Mouse (Mus musculus) fat pad, adult 2 months (tissue): ENCODE measurements around the gene Usf3.

ENCODE experiments used
- DNase-seq: peaks from one replicate; pipeline ENCODE4 v3.0.0-alpha.2; 2011; ENCODE audit warnings: low read depth, low spot score; ENCODE audit errors: extremely low read depth

Usf3 gene

DNA sequence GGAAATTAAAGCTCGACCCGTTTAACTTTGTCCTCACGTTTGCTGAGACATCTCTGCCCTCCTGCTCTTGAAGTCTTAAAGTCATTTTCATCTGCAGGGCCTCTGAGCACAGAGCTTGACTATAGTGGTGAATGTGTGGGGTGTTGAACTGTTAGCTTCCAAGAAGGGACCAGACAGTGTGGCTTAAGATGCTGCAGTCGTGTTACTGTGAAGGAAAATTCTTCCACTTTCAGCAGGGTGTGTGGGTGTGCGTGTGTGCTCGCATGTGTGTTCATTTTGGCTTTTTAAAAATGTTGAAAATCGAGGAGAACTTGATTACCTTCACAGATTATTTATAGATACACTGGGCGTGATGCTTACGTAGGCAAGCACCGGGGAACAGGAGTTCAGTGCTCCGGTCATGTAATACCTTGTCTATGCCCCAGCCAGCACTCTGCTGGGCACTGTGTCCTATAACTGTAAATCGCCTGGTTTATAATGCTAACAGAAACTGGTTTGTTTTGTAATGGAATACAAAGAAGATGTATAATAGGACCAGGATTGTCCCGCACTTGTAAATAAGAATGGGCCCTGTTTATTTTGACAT lies 53.8 kb downstream of the Usf3 start:
- DNase-seq: no peak

DNA sequence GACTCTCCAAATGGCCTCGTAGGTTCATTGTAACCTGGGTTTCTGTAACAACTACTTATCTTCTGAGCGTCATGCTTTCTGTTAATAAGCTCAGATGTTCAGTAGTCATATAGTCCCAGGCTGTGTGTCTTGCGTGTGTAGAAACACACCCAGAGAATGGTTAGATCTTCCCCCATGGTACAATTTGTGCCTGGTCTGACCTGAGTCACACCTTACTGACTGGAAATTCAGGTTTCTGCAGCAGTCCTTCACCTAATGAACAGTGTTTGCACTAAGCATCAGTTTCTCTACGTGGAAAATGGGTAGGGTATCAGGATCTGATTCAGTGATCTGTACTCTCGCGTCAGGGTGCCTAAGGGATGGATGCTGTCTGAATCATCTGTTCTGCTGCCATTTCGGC lies 60.0 kb downstream of the Usf3 start:
- DNase-seq: no peak

DNA sequence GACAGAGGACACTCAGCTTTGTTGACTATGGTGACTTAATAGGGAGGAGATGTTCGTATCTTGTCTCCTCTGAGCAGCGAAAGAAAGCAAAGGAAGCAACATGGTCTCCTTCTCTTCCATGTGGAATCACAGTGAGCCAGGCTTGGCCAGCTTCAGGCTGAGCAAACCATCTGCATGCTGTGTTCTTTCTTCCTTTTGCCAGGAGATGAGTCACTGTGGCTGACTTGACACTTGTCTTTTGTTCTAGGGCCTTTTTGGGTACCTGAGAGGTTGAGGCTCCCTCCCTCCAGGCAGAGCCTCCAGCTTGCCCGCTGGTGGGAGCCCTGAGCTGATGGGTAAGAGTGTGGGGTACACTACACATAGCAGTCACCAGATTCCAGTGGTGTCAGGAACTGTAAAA lies 64.8 kb downstream of the Usf3 start:
- no peak for DNase-seq

DNA sequence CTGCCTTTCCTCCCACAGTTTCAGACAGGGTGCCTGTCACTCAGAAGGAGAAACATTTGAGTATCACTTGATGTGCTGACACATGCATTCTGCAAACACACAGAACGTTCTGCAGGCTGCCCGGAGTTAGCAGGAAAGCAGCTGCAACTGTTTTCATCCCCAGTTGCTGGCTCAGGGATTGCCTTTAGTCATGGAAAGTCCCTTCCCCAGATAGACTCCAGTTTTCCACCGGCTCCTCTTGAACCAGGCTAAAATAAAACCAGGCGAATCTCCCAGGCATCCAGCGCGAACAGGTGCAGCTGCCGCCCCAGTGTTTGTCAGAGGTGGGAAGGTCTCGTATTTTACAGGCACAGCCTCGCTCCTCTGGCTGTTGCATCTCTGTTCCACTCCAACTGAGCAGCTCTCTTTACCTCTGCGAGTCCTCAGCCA lies 65.8 kb downstream of the Usf3 start:
- no peak for DNase-seq

DNA sequence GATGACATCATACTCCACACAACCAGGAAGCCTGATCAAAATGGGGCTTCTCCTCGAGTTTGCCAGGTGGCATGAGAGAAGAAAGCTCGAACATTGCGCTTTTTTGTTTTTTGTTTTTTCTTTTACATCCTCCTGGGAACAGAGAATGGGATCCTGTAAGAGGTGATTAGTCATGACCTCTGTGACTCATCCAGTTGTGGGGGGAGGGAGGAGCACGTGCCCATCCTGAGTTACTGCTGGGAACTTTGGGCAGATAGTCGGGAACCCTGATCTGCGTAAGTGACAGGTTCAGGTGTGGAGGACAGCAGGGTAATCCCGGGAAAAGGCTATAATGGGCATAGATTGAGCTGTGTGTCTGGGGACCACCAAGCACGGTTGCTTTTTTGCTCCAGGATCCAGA lies 67.4 kb downstream of the Usf3 start:
- DNase-seq: no peak

DNA sequence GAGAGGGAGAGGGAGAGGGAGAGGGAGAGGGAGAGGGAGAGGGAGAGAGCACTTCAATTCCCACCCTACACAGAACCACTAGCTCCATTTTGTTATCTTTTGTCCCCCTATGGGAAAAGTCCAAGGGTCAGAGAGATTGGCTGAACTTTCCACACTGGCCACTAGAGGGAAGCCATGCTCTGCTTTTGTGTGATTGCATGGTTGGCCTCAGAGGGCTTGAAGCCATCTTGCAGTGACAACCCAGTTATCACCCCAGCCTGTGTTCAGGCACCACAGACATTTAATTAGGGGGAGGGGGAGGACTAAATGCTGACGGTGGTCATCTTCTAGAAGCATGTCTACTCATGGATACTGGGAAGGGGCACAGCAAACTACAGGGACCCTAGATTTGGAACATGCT lies 69.6 kb downstream of the Usf3 start:
- no peak for DNase-seq

DNA sequence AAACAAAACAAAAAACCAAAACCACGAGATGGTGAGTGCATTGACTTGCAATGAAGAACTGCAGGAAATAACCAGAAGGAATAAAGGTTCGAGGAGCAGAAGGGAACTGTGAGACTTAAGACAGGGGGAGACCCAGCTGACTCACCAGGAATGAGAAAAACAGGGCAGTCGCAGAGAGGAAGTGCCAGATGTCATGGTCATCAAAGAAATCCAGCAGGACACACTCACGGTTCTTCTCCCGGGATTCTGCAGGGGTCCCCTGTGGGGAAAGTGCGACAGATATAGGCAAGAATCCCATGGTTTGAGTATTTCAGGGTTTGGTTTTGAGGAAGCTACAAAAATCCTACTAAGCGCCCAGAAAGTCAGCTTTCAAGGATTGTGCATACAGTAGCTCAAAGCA lies 70.3 kb downstream of the Usf3 start:
- DNase-seq: no peak

DNA sequence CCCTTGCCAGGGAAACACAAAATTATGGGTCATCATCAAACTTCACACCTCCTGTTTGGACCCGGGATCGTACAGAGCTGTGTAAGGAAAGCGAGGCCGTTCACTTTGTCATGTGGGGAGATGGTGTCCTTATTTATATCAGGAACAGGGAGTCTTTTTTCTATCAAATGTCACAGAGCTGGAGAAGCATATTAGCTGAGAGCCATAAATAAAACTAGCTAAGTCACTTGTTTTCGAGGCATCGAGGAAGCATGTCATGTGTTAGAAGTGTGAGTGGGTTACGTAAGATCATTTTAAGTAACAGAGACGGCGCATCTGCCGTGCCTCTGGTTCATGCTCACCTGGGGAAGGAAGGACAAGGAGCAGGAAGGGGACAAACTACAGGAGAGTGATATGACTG lies 76.9 kb downstream of the Usf3 start:
- no peak for DNase-seq

DNA sequence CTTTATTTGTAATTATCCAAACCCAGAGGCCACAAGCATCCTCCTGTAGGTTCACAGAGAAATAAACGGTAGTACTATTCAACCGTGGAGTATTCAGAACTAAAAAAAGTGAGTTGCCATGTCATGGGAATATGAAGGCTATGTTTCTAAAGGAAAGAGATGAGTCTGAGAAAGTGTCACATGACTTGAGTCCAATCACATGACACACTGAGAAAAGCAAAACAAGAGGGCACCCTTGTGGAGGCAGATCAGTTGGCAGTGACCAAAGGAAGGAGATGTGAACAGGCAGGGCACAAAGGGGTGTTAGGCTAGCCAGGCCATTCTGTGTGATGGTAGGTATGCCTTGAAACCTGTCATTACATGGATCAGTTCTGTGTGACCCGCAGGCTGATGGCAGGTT lies 79.7 kb downstream of the Usf3 start:
- DNase-seq: no peak

DNA sequence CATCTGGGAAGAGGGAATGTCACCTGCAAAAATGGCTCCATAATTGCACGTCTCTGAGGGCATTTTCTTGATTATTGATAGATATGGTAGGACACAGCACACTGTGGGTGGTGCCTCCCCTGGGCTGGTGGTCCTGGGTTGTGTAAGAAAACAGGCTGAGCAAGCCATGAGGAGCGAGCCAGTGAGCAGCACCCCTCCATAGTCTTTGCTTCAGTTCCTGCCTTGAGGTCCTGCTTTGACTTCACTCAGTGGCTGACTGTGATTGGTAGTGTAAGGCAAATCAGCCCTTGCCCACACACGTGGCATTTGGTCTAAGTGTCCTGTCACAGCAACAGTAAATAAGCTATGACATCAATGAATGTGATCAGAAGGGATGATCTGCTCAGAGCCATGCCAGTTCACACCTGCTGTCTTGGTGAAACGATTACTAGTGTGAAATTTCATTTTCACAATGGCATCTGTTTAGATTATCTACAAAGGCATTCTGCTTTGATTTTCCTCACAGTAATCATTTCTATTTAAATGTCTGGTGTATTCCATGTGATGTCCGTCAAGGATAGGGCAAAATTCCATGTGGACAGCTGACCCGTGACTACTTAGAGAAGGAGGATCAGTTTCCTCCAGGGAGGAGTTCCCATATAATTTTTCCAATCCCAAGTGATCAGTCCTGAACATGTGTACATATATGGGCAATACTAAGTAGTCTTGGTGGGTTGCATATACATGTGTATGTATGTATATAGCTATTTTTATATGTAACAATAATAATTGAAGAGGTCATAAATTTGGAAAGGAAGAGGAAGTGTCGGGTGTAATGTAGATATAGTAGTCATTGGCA lies 81.0 kb downstream of the Usf3 start:
- DNase-seq: no peak

DNA sequence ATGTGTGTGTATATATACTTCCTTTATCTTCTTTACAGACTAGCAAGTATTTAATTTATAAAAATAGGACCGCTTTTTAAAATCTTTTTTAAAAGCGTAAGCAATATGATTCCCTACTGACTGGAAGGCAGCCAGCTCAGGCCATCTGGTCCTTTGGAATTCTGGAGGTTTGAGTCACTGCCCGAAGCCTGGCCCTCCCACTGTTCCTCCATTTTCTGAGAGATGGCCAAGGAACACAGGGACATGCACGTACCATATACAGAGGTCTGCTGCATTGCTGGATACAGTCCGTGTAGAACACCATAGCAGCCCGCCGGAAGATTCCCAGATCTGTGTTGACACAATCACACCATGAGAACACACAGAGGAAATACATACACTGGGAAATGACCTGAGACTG lies 81.7 kb downstream of the Usf3 start:
- DNase-seq: no peak

DNA sequence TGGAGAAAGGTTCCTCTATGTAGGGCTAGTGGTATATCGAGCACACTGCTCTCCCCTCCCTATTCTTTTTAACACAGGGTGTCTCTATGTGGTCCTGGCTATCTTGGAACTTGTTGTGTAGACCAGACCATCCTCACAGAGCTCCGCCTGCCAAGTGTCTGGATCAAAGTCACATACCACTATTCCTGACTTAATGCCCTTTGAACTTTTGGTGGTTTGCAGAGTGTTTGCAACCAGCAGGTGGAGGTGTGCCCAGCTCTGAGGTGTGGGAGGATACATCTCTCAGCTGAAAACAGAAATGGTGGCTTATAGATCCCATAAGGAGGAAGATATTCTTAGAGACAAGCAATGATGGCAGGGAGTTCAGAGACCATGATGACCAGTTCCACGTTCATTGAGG lies 84.4 kb downstream of the Usf3 start:
- no peak for DNase-seq

DNA sequence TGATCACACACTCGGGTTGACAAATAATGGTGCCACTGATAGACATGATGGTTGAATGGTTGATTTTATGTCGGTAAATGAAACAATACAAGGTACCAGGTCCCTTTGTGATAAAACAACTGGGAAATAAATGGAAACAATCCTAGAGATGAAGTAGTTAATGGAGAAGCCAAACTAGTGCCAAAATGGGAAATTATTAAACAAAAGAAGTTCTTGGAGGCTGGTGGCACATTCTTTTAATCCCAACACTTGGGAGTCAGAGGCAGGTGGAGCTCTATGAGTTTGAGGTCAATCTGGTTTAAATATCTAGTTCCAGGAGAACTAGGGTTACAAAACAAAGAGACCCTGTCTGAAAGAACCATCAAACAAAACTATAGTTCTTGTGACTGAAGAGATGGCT lies 91.9 kb downstream of the Usf3 start:
- no peak for DNase-seq

DNA sequence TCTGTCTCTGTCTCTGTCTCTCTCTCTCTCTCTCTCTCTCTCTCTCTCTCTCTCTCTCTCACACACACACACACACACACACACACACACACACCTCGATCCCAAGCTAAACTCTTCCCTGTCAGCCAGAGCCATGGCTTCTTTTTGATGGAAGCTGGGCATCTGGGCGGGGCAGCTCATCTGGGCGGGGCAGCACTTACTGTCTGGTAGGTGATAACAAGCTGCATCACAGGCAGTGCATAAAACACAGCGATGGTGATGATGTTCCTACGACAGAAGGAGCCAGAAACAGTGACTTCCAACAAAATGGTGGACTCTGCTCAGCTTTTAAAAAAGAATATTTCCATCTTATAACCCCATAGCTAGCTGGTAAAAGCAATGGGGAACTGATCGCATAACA lies 92.5 kb downstream of the Usf3 start:
- no peak for DNase-seq

DNA sequence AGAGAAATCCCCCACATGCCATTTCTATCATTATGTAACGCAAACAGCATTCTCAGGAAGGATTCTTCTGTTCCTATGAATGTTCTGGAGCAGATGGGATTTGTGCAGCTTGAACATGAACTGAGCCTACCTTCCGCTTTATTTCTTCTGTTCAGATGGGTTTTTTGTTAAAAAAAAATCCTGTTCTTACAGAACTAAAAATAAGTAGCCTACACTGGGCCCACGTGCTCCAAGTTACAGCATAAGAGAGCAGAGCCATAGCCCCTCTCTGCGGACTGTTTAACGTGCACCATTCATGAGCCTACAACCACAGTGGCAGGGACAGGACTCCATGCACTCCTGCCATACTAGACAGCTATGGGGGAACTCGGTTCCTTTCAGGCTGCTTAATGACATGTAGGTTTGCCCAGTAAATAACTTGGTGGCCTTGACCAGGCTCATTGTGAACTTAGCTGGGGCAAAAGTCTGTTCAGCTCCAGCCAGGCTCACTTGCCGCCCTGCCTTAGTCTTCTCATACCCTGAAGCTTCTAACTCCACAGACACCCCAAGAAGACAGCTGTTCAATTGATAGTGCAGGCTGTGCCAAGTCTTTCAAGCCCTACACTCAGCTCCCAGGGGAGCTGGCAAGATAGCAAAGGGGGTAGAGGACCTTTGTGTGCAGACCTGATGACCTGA lies 95.6 kb downstream of the Usf3 start:
- DNase-seq: no peak

DNA sequence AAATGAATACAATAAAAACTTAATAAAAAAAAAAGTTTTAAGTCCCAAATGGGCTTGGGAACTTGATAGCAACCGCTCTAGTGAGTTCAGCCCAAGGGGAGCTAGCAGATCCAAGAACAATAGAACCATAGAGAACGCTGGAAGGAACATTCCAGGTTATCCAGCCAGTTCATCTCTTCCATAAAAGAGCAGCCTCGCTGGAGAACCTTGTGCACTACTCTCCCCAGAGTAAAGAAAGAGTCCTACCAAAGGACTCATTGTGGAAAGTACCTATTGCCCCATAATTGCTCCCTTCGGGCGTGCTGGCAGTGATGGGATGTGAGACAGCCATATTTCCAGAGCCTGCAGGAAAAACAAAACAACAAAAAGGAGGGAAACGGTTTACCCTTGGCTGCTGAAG lies 96.5 kb downstream of the Usf3 start:
- DNase-seq: peak; percentile 49

DNA sequence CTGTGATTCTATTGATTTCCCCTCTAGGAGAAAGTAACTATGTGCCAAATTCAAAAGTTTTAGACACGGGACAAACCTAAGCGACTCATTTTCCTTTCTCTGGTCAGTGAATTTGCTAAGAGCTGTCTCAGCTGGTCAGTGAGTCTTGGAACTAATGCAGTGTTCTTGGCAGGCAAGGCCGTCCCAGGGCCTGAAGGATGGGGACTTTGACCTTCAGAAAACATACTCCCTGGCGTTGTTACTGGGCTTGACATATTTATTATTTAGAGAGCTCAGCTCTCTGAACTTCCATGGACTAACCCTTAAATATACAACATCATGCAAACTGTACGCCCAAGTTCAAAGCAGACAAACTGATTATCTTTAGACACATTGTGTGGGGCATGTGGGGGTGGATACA lies 97.6 kb downstream of the Usf3 start:
- DNase-seq: no peak

DNA sequence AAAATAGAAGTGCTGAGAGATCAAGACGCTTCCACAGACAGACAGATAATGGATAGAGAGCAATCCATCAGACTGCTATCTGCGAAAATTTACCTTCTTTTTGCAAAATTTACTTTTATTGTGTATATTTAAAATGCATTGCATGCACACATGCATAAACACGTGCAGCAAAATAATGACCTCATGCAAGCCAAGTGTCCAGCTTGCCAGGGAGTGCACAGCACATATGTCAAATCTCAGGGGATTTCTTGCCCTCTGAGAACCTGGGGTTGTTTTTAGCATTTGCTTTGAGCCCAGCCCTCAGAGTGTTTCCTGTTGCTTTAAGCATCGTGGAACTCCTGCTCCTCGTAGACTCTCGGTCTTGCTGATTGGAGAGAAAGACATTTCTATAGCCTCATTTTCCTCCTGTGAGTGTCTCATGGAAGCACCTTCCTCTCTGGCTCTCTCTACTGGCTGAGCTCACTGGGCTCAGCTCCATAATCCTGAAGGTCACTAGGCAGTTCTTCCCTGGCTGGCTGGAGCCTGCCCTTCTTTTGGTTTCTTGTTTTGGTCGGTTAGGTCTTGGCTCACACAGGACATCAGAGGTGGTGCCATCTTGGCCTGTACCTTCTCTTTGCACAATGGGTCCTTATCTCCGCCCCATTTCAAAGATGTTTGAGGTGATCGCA lies 98.5 kb downstream of the Usf3 start:
- DNase-seq: no peak
